Mouse (Mus musculus) neural tube, embryonic 13.5 days (tissue): ENCODE measurements at regions not wholly inside any gene's neighbourhood (a gene's known extent, or its start where the extent isn't known, plus 50 kb on each side); places are given as distances from the start of the nearest gene placed in this dataset.
"Not testable (repeated sequence)": the region's sequence is repeated elsewhere in the genome, so short reads cannot be mapped to it uniquely, and the experiment has no call there.

Experiments
- ATAC-seq: fragments of 200-750 bp; cut with Nextera tagmentation; 2 replicates; pipeline ENCODE4 v1.8.0; 2017; ENCODE audit warnings: low read depth, mild to moderate bottlenecking, moderate TSS enrichment, moderate library complexity
- H3K27ac ChIP-seq: fragments of 300-500 bp; sonication (generic); replicated peaks from 2 replicates; pipeline ENCODE4 v1.5.1; 2015; ENCODE audit warnings: moderate library complexity, mild to moderate bottlenecking, inconsistent platforms
- H3K27me3 ChIP-seq: fragments of 300-500 bp; sonication (generic); 2 replicates; pipeline ENCODE4 v1.6.1; 2015; ENCODE audit warnings: mild to moderate bottlenecking, inconsistent platforms
- H3K36me3 ChIP-seq: fragments of 300-500 bp; sonication (generic); 2 replicates; pipeline ENCODE4 v1.6.1; 2015; ENCODE audit warnings: mild to moderate bottlenecking, inconsistent platforms
- H3K4me1 ChIP-seq: fragments of 300-500 bp; sonication (generic); replicated peaks from 2 replicates; pipeline ENCODE4 v1.6.1; 2015; ENCODE audit warnings: inconsistent platforms
- H3K4me2 ChIP-seq: fragments of 300-500 bp; sonication (generic); 2 replicates; pipeline ENCODE4 v1.6.1; 2015; ENCODE audit warnings: inconsistent platforms, mild to moderate bottlenecking, moderate library complexity
- H3K4me3 ChIP-seq: fragments of 300-500 bp; sonication (generic); 2 replicates; pipeline ENCODE4 v1.5.1; 2015; ENCODE audit warnings: mild to moderate bottlenecking, inconsistent platforms
- H3K9ac ChIP-seq: fragments of 300-500 bp; sonication (generic); 2 replicates; pipeline ENCODE4 v1.6.1; 2015; ENCODE audit warnings: moderate library complexity, mild to moderate bottlenecking, inconsistent platforms
- H3K9me3 ChIP-seq: fragments of 300-500 bp; sonication (generic); 2 replicates; pipeline ENCODE4 v1.6.1; 2016; ENCODE audit warnings: inconsistent platforms
- WGBS: fragments of 180-500 bp; shearing (Covaris S2); methylation state at CpG from one replicate; pipeline ENCODE4 v1.1.7; 2015; 5-methylcytosine and 5-hydroxymethylcytosine counted together

- Histone ChIP-seq H3K9ac (no peak overlapping the region), H3K4me2 (no peak overlapping the region), H3K4me1 (no peaks in the 10 kb centered on the region), H3K27ac (no peak overlapping the region), H3K4me3 (no peak overlapping the region), H3K9me3 (peaks cover 4% of the 10 kb centered on the region; the same call in 1 of the 2 replicates), H3K36me3 (no peaks in the 10 kb centered on the region), H3K27me3 (no peaks in the 10 kb centered on the region)
- WGBS = 66% methylated on average over 9 of the region's 9 CpGs
- ATAC-seq = no peak
Observed at GRCm38 (mm10) chr17:31753113-31753858, 75.7 kb downstream of the Cryaa start.

GRCm38 (mm10) chr17:31753859-31754229, 76.2 kb downstream of the Cryaa start:
- H3K4me2 ChIP-seq = no peak overlapping the region
- peaks cover 4% of the 10 kb centered on the region; the same call in 1 of the 2 replicates for H3K9me3 ChIP-seq
- H3K27ac ChIP-seq = no peak overlapping the region
- 42% methylated on average over 4 of the region's 4 CpGs for WGBS
- H3K36me3 ChIP-seq = no peaks in the 10 kb centered on the region
- no peak overlapping the region for H3K4me3 ChIP-seq
- H3K27me3 ChIP-seq = no peaks in the 10 kb centered on the region
- no peaks in the 10 kb centered on the region for H3K4me1 ChIP-seq
- no peak for ATAC-seq
- H3K9ac ChIP-seq = no peak overlapping the region

DNA sequence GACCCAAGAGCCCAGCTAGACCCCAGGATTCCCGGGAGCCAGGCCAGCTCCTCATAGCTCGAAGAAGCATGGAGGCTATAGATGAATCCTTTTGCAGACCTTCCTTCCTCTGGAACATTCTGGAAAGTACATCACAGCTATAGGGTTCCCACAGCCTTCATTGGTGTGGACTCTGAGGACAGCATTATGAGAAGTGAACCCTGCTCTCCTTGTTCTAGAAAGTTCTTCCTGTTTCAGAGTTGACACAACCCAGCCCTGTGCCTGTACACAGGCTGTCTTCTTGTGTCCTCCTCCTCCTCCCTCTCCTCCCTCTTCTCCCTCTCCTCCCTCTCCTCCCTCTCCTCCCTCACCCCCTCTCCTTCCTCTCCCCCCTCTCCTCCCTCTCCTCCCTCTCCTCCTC, 82.9 kb downstream of the Cryaa start:
- Histone ChIP-seq H3K4me2 (no peak overlapping the region), H3K27ac (no peak overlapping the region), H3K4me1 (peaks cover 3% of the 10 kb centered on the region), H3K36me3 (no peaks in the 10 kb centered on the region), H3K9me3 (peaks cover 4% of the 10 kb centered on the region; the same call in 1 of the 2 replicates), H3K9ac (no peak overlapping the region), H3K27me3 (no peaks in the 10 kb centered on the region; the same call in 1 of the 2 replicates), H3K4me3 (no peak overlapping the region)
- no peak for ATAC-seq
- 88% methylated on average over 2 of the region's 2 CpGs for WGBS

DNA sequence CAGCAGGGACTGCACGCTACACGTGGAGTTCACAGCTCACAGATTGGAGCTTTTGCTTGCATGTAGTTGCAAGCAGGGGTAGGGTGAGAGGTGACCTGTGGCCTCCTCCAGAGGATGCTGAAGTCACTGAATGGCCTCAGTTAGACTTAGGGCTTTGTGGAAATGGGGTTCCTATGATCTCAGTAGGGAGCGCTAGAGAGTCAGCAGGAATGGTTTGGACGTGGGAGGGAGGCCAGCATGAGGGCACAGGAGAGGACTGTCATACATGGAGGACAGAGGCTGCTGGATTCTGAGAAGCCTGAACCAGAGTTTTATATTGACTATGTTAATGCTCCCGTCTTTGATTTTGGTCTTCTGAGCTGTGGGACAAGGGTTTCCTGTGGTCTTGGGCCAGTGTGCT, 85.5 kb downstream of the Cryaa start:
- no peak for ATAC-seq
- Histone ChIP-seq H3K27me3 (no peaks in the 10 kb centered on the region; the same call in 1 of the 2 replicates), H3K4me3 (no peak overlapping the region), H3K4me2 (no peak overlapping the region), H3K27ac (no peak overlapping the region), H3K9me3 (no peaks in the 10 kb centered on the region), H3K9ac (no peak overlapping the region), H3K36me3 (no peaks in the 10 kb centered on the region), H3K4me1 (peaks cover 25% of the 10 kb centered on the region)
- WGBS = 59% methylated on average over 5 of the region's 5 CpGs

DNA sequence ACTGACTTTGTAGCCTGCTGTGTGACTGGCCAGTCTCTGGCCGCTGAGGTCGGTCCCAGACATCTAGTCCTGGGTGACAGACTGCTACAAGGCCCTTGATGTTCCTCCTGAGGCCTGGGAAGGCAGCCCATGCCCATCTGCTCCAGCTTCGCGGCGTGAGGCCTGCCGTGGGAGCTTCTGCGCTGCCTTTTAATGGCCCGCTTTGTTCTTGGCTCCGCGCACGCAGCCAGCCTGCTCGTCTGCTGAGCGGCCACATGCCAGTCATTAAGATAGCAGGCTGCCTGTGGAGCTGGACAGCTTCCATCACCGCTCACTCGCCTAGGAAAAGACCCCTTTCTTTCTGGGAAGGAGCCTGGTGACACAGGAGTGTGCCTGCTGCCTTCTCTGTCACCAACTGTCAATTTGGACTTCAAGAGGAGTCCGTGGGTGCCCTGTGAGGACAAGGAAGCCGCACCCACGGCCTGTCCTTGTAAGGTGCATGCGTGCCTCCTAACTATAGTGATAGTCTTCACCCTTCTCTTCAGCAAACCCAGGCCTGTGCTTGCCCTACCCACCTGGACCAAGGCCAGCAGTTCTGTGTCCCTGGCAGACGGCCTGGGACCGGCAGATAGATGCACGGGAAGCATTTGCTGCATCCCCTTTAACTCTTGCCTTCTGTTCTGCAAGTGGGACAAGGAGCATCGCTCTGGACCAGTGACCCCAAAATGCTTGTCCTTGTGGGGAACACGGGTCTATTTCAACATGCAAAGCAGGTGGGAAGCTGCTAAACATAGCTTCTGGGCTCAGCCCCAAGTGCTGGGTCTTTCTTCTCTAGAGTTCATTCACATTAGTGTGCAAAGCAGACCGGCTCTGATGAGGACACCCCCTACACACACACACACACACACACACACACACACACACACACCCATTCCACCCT, 88.6 kb downstream of the Sik1 start:
- Histone ChIP-seq H3K4me2 (peak overlapping the region; percentile 26), H3K27ac (peak overlapping the region; percentile 95), H3K36me3 (no peaks in the 10 kb centered on the region), H3K4me1 (peaks cover 31% of the 10 kb centered on the region), H3K27me3 (no peaks in the 10 kb centered on the region; the same call in 1 of the 2 replicates), H3K9ac (peak overlapping the region; percentile 61), H3K9me3 (0 out of 2 replicates have a peak, but pooled peaks cover 6% of the 10 kb centered on the region), H3K4me3 (no peak overlapping the region)
- 16% methylated on average over 25 of the region's 25 CpGs for WGBS
- ATAC-seq = peak; percentile 93

DNA sequence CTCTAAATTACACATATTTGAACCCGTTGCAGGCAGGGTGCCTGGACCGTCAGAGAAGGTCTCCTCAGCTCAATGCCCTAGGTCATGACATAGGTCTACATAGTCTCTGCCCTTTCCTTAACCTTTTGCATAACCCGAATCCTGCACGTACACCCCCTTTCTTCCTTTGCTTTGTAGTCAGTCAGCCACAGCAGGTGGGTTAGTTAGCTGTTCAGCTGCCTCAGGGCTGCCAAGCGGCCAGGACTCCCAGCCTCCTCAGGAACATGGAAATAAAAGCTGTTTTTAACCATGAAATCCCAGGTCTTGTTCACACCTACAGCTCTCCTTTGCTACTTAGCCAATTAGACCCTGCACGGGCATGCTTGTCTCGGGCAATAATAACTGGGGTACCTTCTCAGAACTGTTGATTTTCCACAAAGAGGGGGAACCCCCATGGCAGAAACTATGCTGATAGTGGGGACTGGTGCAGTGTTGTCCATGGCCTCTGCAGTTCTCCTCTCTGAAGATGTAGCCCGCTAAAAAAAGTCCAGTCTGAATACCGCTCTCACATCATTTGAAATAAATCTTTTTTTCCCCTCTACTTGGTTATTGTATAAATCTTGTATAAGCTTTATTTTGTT, 83.3 kb downstream of the Sik1 start:
- H3K9me3 ChIP-seq = 0 out of 2 replicates have a peak, but pooled peaks cover 6% of the 10 kb centered on the region
- ATAC-seq = no peak
- no peak overlapping the region for H3K9ac ChIP-seq
- no peak overlapping the region for H3K4me3 ChIP-seq
- no peaks in the 10 kb centered on the region for H3K36me3 ChIP-seq
- no peak overlapping the region for H3K4me2 ChIP-seq
- WGBS = 51% methylated on average over 9 of the region's 9 CpGs
- H3K27ac ChIP-seq = no peak overlapping the region
- peaks cover 23% of the 10 kb centered on the region for H3K4me1 ChIP-seq
- H3K27me3 ChIP-seq = no peaks in the 10 kb centered on the region

GRCm38 (mm10) chr17:31773882-31774281, 81.7 kb downstream of the Sik1 start:
- not testable (repeated sequence) for ATAC-seq

DNA sequence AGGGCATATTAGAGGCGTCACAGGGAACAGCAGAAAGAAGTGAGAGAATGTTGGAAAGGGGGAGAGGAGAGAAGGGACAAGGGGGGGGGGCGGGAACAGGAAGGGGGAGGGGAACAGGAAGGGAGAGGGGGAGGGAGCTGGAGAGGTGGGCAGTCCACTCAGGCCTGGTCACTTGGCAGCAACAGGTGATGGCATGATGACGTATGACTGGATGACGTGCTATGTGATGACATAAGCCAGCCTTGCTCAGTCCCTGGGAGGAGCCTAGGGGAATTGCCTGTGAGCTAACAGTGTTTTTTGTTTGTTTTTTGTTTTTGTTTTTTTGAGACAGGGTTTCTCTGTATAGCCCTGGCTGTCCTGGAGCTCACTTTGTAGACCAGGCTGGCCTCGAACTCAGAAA, 80.6 kb downstream of the Sik1 start:
- Histone ChIP-seq H3K27me3 (no peaks in the 10 kb centered on the region), H3K4me1 (peaks cover 19% of the 10 kb centered on the region), H3K4me2 (no peak overlapping the region), H3K4me3 (no peak overlapping the region), H3K36me3 (no peaks in the 10 kb centered on the region), H3K27ac (no peak overlapping the region), H3K9ac (no peak overlapping the region), H3K9me3 (0 out of 2 replicates have a peak, but pooled peaks cover 3% of the 10 kb centered on the region)
- 93% methylated on average over 5 of the region's 5 CpGs for WGBS
- no peak for ATAC-seq

More at GRCm38 (mm10) chr17:31773882-31774281, 81.7 kb downstream of the Sik1 start:
- H3K4me3 ChIP-seq, H3K4me2 ChIP-seq, H3K36me3 ChIP-seq, H3K27ac ChIP-seq, H3K27me3 ChIP-seq, H3K9ac ChIP-seq, H3K9me3 ChIP-seq: not testable (repeated sequence)
- H3K4me1 ChIP-seq = peaks cover 19% of the 10 kb centered on the region

DNA sequence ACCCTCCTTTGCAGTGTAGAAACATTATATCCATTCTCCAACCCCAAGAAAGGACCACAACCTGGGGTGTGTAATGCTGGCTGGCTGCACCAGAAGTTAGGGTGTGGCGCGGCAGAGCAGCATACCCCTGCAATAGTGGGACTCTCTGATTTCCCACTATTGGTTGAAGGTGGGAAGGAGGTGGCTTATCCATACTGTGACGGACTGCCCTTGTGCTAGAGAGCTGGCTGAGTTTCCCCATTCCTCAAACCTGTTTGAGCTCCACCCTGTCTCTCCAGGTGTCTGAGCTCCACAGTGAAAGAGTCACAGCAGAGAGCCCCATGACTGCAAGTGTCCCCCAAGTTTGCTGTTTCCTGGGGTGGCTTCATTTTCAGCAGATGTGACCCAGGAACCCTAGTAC, 79.6 kb downstream of the Sik1 start:
- Histone ChIP-seq H3K4me2 (no peak overlapping the region), H3K9ac (no peak overlapping the region), H3K4me1 (peaks cover 19% of the 10 kb centered on the region), H3K27me3 (no peaks in the 10 kb centered on the region), H3K9me3 (no peaks in the 10 kb centered on the region), H3K36me3 (no peaks in the 10 kb centered on the region), H3K4me3 (no peak overlapping the region), H3K27ac (no peak overlapping the region)
- 92% methylated on average over 3 of the region's 3 CpGs for WGBS
- ATAC-seq = no peak

GRCm38 (mm10) chr17:31776949-31777607, 78.5 kb downstream of the Sik1 start:
- peak; percentile 48; the same call in 1 of the 2 replicates for ATAC-seq
- Histone ChIP-seq H3K9me3 (no peaks in the 10 kb centered on the region), H3K27ac (peak overlapping the region; percentile 67), H3K36me3 (no peaks in the 10 kb centered on the region), H3K9ac (no peak overlapping the region), H3K4me1 (peaks cover 17% of the 10 kb centered on the region), H3K4me2 (no peak overlapping the region), H3K4me3 (no peak overlapping the region), H3K27me3 (no peaks in the 10 kb centered on the region)
- WGBS = 58% methylated on average over 9 of the region's 9 CpGs

DNA sequence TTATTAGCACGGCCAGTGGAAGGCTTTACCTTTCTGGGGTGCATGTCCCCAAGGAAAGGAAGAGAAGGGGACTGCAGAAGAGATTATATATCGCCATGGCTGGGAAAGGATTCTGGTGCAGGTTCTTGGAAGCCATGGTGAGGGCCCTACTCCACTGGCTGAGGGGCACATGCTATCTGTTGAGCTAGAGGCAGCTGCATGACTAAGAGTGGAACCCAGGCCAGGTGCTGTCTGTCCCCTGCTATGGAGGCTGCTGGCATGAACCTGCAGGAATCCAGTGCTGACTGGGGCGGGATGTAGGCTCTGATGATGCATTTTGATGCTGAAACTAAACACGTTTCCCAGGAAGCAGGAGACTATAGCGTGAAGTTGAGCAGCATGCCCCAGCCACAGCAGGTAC, 77.9 kb downstream of the Sik1 start:
- Histone ChIP-seq H3K4me2 (no peak overlapping the region), H3K4me3 (no peak overlapping the region), H3K27me3 (no peaks in the 10 kb centered on the region), H3K27ac (peak overlapping the region; percentile 67), H3K36me3 (no peaks in the 10 kb centered on the region), H3K4me1 (peaks cover 13% of the 10 kb centered on the region), H3K9me3 (no peaks in the 10 kb centered on the region), H3K9ac (no peak overlapping the region)
- 73% methylated on average over 5 of the region's 5 CpGs for WGBS
- no peak for ATAC-seq
